Mouse (Mus musculus): ENCODE results near the gene Me1.

- TF ChIP-seq POLR2A (IDR thresholded peaks at IDR 0.05; ENCODE audit: low read depth, low read length) (no peak), CTCF (conservative IDR thresholded peaks at IDR 0.05; ENCODE audit: insufficient read depth, insufficient read length, low read depth, low read length) (no peak)
Measured at GRCm38 (mm10) chr9:86630352-86630931, 65.3 kb downstream of the Me1 start.

Data from kidney, adult 2 months (tissue).